ENCODE assay signal across 8 mouse cellular contexts in the genomic region with DNA sequence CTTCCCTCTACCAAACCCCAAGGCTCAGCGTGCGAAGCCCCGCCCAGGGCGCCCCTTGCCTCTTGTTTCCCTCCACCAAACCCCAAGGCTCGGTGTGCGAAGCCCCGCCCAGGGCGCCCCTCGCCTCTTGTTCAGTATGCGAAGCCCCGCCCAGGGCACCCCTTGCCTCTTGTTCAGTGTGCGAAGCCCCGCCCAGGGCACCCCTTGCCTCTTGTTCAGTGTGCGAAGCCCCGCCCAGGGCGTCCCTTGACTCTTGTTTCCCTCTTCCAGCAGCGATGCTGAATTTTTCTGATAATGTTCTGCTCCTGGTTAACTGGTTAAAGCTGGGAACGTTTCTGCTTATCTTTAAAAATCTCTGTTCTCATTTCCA.
DNase-seq lines count a peak whose midpoint lies in the region; ATAC-seq lines count a peak whose summit lies in the region.

No protein-coding gene starts in this region.

- H3K27ac ChIP-seq in heart, embryonic 16.5 days (ENCODE audit: low read length): no peak overlapping the region
- H3K27ac ChIP-seq in hindbrain, embryonic 14.5 days: no peak overlapping the region
- H3K27ac ChIP-seq in liver, embryonic 11.5 days (ENCODE audit: low read depth, low read length): no peak overlapping the region
- no peak overlapping the region for H3K27ac ChIP-seq in stomach, embryonic 16.5 days (ENCODE audit: low read length)

- ATAC-seq in heart, embryonic 16.5 days (replicated peaks; ENCODE audit: extremely low read depth, insufficient read depth, low FRiP score): no peak
- peak; percentile 83 for ATAC-seq in hindbrain, embryonic 14.5 days (ENCODE audit: low FRiP score)
- ATAC-seq in liver, embryonic 11.5 days (replicated peaks; ENCODE audit: low FRiP score): 0 out of 2 replicates have a peak, but pooled peaks have one; percentile 29
- ATAC-seq in stomach, embryonic 16.5 days (ENCODE audit: insufficient read depth, low FRiP score): peak; percentile 50; the same call in 1 of the 2 replicates

- H3K4me3 ChIP-seq in heart, embryonic 16.5 days (ENCODE audit: low read length): peak overlapping the region; percentile 50
- H3K4me3 ChIP-seq in hindbrain, embryonic 14.5 days (replicated peaks; ENCODE audit: low read length): peak overlapping the region; percentile 31
- H3K4me3 ChIP-seq in liver, embryonic 11.5 days (ENCODE audit: low read depth, low read length): peak overlapping the region; percentile 28; the same call in 1 of the 2 replicates
- peak overlapping the region; percentile 41 for H3K4me3 ChIP-seq in stomach, embryonic 16.5 days (replicated peaks; ENCODE audit: low read length)

- H3K4me2 ChIP-seq in heart, embryonic 16.5 days (ENCODE audit: low read depth, low read length): peak overlapping the region; percentile 68
- H3K4me2 ChIP-seq in hindbrain, embryonic 14.5 days (replicated peaks): peak overlapping the region; percentile 60
- H3K4me2 ChIP-seq in liver, embryonic 11.5 days: peak overlapping the region; percentile 47
- H3K4me2 ChIP-seq in stomach, embryonic 16.5 days (ENCODE audit: low read depth, low read length): peak overlapping the region; percentile 55

- H3K36me3 ChIP-seq in heart, embryonic 16.5 days (ENCODE audit: control insufficient read depth, insufficient read depth): no peaks in the 10 kb centered on the region
- no peaks in the 10 kb centered on the region for H3K36me3 ChIP-seq in hindbrain, embryonic 14.5 days (replicated peaks; ENCODE audit: control insufficient read depth, insufficient read depth)
- no peaks in the 10 kb centered on the region for H3K36me3 ChIP-seq in liver, embryonic 11.5 days (ENCODE audit: control insufficient read depth, insufficient read depth, low read length)
- no peaks in the 10 kb centered on the region for H3K36me3 ChIP-seq in stomach, embryonic 16.5 days (ENCODE audit: control insufficient read depth, insufficient read depth, low read length)

- DNase-seq in heart, adult 8-10 months (ENCODE audit: low spot score): no peak
- DNase-seq in embryo, embryonic 11 days: peak; percentile 55
- peak; percentile 25 for DNase-seq in hindbrain, embryonic 14.5 days (ENCODE audit: low spot score)
- DNase-seq in liver, embryonic 11.5 days (ENCODE audit: low spot score): no peak
- DNase-seq in ovary, postnatal 10 days (ENCODE audit: low spot score): no peak
- DNase-seq in lung, postnatal 10 days: no peak

- no peaks in the 10 kb centered on the region for H3K27me3 ChIP-seq in heart, embryonic 16.5 days (ENCODE audit: control insufficient read depth, insufficient read depth, low read length)
- no peaks in the 10 kb centered on the region for H3K27me3 ChIP-seq in hindbrain, embryonic 14.5 days (ENCODE audit: control insufficient read depth, insufficient read depth, low read length)
- no peaks in the 10 kb centered on the region for H3K27me3 ChIP-seq in liver, embryonic 11.5 days (replicated peaks; ENCODE audit: control insufficient read depth, insufficient read depth, low read length)
- no peaks in the 10 kb centered on the region for H3K27me3 ChIP-seq in stomach, embryonic 16.5 days (ENCODE audit: control insufficient read depth, insufficient read depth, low read length)

- 0 out of 2 replicates have a peak, but pooled peaks cover 2% of the 10 kb centered on the region for H3K4me1 ChIP-seq in heart, embryonic 16.5 days (ENCODE audit: control insufficient read depth, insufficient read depth, low read length)
- peaks cover 9% of the 10 kb centered on the region; the same call in 1 of the 2 replicates for H3K4me1 ChIP-seq in hindbrain, embryonic 14.5 days (replicated peaks; ENCODE audit: control insufficient read depth, insufficient read depth, low read length)
- H3K4me1 ChIP-seq in liver, embryonic 11.5 days (replicated peaks; ENCODE audit: control insufficient read depth, insufficient read depth, low read length): no peaks in the 10 kb centered on the region
- no peaks in the 10 kb centered on the region for H3K4me1 ChIP-seq in stomach, embryonic 16.5 days (ENCODE audit: control insufficient read depth, insufficient read depth, low read length)

- WGBS in heart, embryonic 16.5 days: 17% methylated on average over 18 of the region's 18 CpGs
- 15% methylated on average over 18 of the region's 18 CpGs for WGBS in hindbrain, embryonic 14.5 days
- WGBS in liver, embryonic 11.5 days: 15% methylated on average over 18 of the region's 18 CpGs
- WGBS in stomach, embryonic 16.5 days: 22% methylated on average over 18 of the region's 18 CpGs

- H3K9ac ChIP-seq in heart, embryonic 16.5 days (ENCODE audit: low read length): peak overlapping the region; percentile 34
- peak overlapping the region; percentile 42; the same call in 1 of the 2 replicates for H3K9ac ChIP-seq in hindbrain, embryonic 14.5 days
- H3K9ac ChIP-seq in liver, embryonic 11.5 days (ENCODE audit: low read depth, low read length): no peak overlapping the region
- H3K9ac ChIP-seq in stomach, embryonic 16.5 days (ENCODE audit: low read length): peak overlapping the region; percentile 39; the same call in 1 of the 2 replicates

- H3K9me3 ChIP-seq in heart, embryonic 16.5 days (replicated peaks; ENCODE audit: control insufficient read depth, low read length): no peaks in the 10 kb centered on the region
- H3K9me3 ChIP-seq in hindbrain, embryonic 14.5 days (ENCODE audit: control insufficient read depth, low read length): no peaks in the 10 kb centered on the region
- H3K9me3 ChIP-seq in liver, embryonic 11.5 days (ENCODE audit: control insufficient read depth, low read length): no peaks in the 10 kb centered on the region
- H3K9me3 ChIP-seq in stomach, embryonic 16.5 days (replicated peaks; ENCODE audit: control insufficient read depth, low read length): no peaks in the 10 kb centered on the region

Comparison
In these comparisons a context has a peak if more than half of its experiments do, and no peak if none do; other contexts are left out.
1. DNase-seq: peak in embryo, embryonic 11 days (single experiment) and hindbrain, embryonic 14.5 days (single experiment); none in heart, adult 8-10 months (single experiment), liver, embryonic 11.5 days (single experiment), ovary, postnatal 10 days (single experiment) and lung, postnatal 10 days (single experiment).
2. Peak in every context shown above with its lines, with median percentiles within 50 percentile points of each other: H3K4me2 ChIP-seq and H3K4me3 ChIP-seq.